11 mouse cellular contexts compared by ENCODE assay signal in the genomic region with DNA sequence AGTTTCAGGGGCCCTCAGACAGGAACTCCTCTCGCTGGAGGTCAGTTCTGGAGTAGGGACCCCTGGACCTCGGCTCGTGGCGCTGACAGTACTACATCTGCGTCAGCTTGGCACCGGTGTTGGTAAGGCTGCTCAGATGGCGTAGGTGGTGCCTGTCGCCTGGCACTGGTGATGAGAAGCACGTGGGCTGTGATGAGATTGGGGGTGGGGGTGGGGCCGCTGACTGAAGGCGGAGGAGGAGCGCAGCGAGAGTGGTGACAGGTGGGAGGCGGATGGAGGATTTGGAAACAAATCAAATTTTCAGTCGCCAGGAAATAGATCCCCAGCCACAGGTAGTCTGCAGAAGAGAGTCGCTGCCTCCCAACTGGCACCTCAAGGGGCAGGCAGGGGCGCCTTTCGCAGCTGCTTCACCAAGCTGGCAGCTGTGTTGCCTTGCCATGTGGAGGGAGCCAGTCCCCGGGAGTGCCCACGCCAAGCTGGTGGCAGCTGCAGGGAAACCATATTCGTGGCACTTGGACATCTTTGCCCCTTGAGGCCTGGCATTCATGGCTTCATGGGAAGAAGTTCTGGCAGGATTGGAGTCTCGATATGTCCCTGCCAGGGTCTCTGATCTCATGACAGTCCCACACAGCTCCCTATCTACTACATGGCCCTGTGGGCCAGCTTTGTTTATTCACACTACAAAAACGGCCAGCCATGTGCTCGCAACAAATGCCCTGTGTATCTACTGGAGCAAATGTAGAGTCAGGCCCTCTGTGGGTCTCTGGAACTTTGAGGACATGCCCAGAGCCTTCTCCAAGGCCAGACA. TPM values are rescaled to one million over a fixed set of nuclear protein-coding genes. Genes with fewer than 3 reads are reported as not detected.
DNase-seq lines count a peak whose midpoint lies in the region; ATAC-seq lines count a peak whose summit lies in the region.
"Had no signal": no experiment of that assay in that cellular context is flagged by ENCODE, and none has a peak within 500 bp of the region (broad histone marks: within the 10 kb centered on the region; RNA-seq: fewer than 3 reads in every experiment).

No protein-coding gene starts in this region.

- no peaks in the 10 kb centered on the region for H3K36me3 ChIP-seq in forebrain, embryonic 15.5 days
- H3K36me3 ChIP-seq in forebrain, embryonic 10.5 days (replicated peaks) = no peaks in the 10 kb centered on the region
- H3K36me3 ChIP-seq in midbrain, embryonic 13.5 days = no peaks in the 10 kb centered on the region
- H3K36me3 ChIP-seq: embryonic facial prominence, embryonic 12.5 days; heart, embryonic 12.5 days; limb, embryonic 15.5 days had no signal

- H3K9ac ChIP-seq in forebrain, embryonic 15.5 days (replicated peaks) = no peak overlapping the region
- H3K9ac ChIP-seq in midbrain, embryonic 13.5 days (replicated peaks) = no peak overlapping the region
- H3K9ac ChIP-seq: embryonic facial prominence, embryonic 12.5 days; heart, embryonic 12.5 days; limb, embryonic 15.5 days had no signal

- H3K27ac ChIP-seq in forebrain, embryonic 15.5 days (replicated peaks) = peak overlapping the region; percentile 27; the same call in 1 of the 2 replicates
- no peak overlapping the region for H3K27ac ChIP-seq in forebrain, embryonic 10.5 days
- H3K27ac ChIP-seq in midbrain, embryonic 13.5 days = no peak overlapping the region
- H3K27ac ChIP-seq: embryonic facial prominence, embryonic 12.5 days; limb, embryonic 15.5 days had no signal

- no peak for DNase-seq in forebrain, embryonic 10.5 days (ENCODE audit: extremely low spot score, low spot score)
- DNase-seq in cerebellum, adult 11-12 months = peak; percentile 75
- DNase-seq in layer of hippocampus, adult 8-10 months (ENCODE audit: low spot score in 2 of 2) = peak; percentile 59 to 64
- peak; percentile 62 for DNase-seq in right cerebral cortex, postnatal 25 days
- DNase-seq in embryo, embryonic 10.5 days (ENCODE audit: low spot score) = no peak
- DNase-seq in retina, embryonic 14.5 days (ENCODE audit: low spot score) = no peak

- H3K4me3 ChIP-seq in forebrain, embryonic 15.5 days = no peak overlapping the region
- H3K4me3 ChIP-seq in forebrain, embryonic 10.5 days = no peak overlapping the region
- no peak overlapping the region for H3K4me3 ChIP-seq in midbrain, embryonic 13.5 days (replicated peaks)
- H3K4me3 ChIP-seq: embryonic facial prominence, embryonic 12.5 days; heart, embryonic 12.5 days; limb, embryonic 15.5 days had no signal

- peak; percentile 82 for ATAC-seq in forebrain, embryonic 15.5 days (replicated peaks)
- ATAC-seq in midbrain, embryonic 13.5 days = no peak

- H3K4me1 ChIP-seq in forebrain, embryonic 15.5 days = peaks cover 17% of the 10 kb centered on the region
- peaks cover 9% of the 10 kb centered on the region; the same call in 1 of the 2 replicates for H3K4me1 ChIP-seq in forebrain, embryonic 10.5 days
- H3K4me1 ChIP-seq in midbrain, embryonic 13.5 days (replicated peaks) = peaks cover 13% of the 10 kb centered on the region
- H3K4me1 ChIP-seq: embryonic facial prominence, embryonic 12.5 days; heart, embryonic 12.5 days; limb, embryonic 15.5 days had no signal

- no peaks in the 10 kb centered on the region for H3K9me3 ChIP-seq in forebrain, embryonic 15.5 days
- no peaks in the 10 kb centered on the region for H3K9me3 ChIP-seq in forebrain, embryonic 10.5 days
- no peaks in the 10 kb centered on the region for H3K9me3 ChIP-seq in midbrain, embryonic 13.5 days
- H3K9me3 ChIP-seq: embryonic facial prominence, embryonic 12.5 days; heart, embryonic 12.5 days; limb, embryonic 15.5 days had no signal

- WGBS in forebrain, embryonic 15.5 days = 43% methylated on average over 24 of the region's 24 CpGs
- WGBS in forebrain, embryonic 10.5 days = 70% methylated on average over 24 of the region's 24 CpGs
- 66% methylated on average over 24 of the region's 24 CpGs for WGBS in midbrain, embryonic 13.5 days

- no peak overlapping the region for H3K4me2 ChIP-seq in forebrain, embryonic 15.5 days (replicated peaks)
- H3K4me2 ChIP-seq in midbrain, embryonic 13.5 days (replicated peaks) = no peak overlapping the region
- H3K4me2 ChIP-seq: embryonic facial prominence, embryonic 12.5 days; heart, embryonic 12.5 days; limb, embryonic 15.5 days had no signal

- no peaks in the 10 kb centered on the region for H3K27me3 ChIP-seq in forebrain, embryonic 15.5 days
- peaks cover 30% of the 10 kb centered on the region; the same call in 1 of the 2 replicates for H3K27me3 ChIP-seq in forebrain, embryonic 10.5 days (ENCODE audit: poor library complexity, severe bottlenecking)
- peaks cover 27% of the 10 kb centered on the region; the same call in 1 of the 2 replicates for H3K27me3 ChIP-seq in midbrain, embryonic 13.5 days
- H3K27me3 ChIP-seq: limb, embryonic 15.5 days had no signal

RNA-seq across cellular contexts. Expression of gene Acsf3, which starts 5.8 kb away (rescaled TPM):
- polyA plus RNA-seq in forebrain, embryonic 15.5 days (2015; fragmentation: Nextera tagmentation; extraction: Ambion mirVana) = 14.6 and 16.4 TPM in 2 replicates
- polyA plus RNA-seq in forebrain, embryonic 10.5 days (2016; fragmentation: Nextera tagmentation; extraction: Ambion mirVana) = 19.0 and 19.1 TPM in 2 replicates
- total RNA-seq in layer of hippocampus, adult 8-10 months (2022) = 10 to 100 TPM; 21.9 to 26.7 (median 23.9) TPM
- 17.9 and 18.7 TPM in 2 replicates for polyA plus RNA-seq in midbrain, embryonic 13.5 days (2015; fragmentation: Nextera tagmentation; extraction: Ambion mirVana)

Comparison
In these comparisons a context has a peak if more than half of its experiments do, and no peak if none do; other contexts are left out.
1. DNase-seq: peak in cerebellum, adult 11-12 months (single experiment), layer of hippocampus, adult 8-10 months (2 of 2) and right cerebral cortex, postnatal 25 days (single experiment); none in forebrain, embryonic 10.5 days (single experiment), embryo, embryonic 10.5 days (single experiment) and retina, embryonic 14.5 days (single experiment).